Mouse (Mus musculus): Measurements from ENCODE around the gene Pnmal2. TPM values are rescaled to one million over a fixed set of nuclear protein-coding genes. Genes with fewer than 3 reads are reported as not detected.

Pnmal2 gene
- polyA plus RNA-seq, 1 experiment: 2.3 TPM

GRCm38 (mm10) chr7:16916342-16917265, 27.9 kb upstream of the Pnmal2 start:
- WGBS: 80% methylated on average over 30 of the region's 30 CpGs
- no peak for DNase-seq (ENCODE audit: low read depth, low spot score)

DNA sequence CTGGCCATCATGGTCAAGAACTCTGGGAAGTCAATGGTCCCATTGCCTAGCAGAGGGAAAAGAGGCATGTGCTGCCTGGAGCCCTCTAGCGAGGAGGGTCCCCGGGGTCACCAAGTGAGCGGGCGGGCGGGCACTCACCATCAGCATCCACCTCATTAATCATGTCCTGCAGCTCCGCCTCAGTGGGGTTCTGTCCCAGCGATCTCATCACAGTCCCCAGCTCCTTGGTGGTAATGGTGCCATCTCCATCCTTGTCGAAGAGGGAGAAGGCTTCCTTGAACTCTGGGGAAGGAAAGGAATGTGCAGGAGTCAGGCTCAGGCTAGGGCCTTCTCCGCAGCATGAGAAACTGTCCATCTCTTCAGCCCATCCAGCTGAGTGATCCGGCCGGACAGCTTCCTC, 27.0 kb upstream of the Pnmal2 start:
- 86% methylated on average over 11 of the region's 11 CpGs for WGBS

GRCm38 (mm10) chr7:16918014-16918413, 26.5 kb upstream of the Pnmal2 start:
- DNase-seq (ENCODE audit: low read depth, low spot score): no peak
- WGBS: 84% methylated on average over 9 of the region's 9 CpGs

More for the DNA sequence above, 27.0 kb upstream of the Pnmal2 start:
- no peak for DNase-seq (ENCODE audit: low read depth, low spot score)

DNA sequence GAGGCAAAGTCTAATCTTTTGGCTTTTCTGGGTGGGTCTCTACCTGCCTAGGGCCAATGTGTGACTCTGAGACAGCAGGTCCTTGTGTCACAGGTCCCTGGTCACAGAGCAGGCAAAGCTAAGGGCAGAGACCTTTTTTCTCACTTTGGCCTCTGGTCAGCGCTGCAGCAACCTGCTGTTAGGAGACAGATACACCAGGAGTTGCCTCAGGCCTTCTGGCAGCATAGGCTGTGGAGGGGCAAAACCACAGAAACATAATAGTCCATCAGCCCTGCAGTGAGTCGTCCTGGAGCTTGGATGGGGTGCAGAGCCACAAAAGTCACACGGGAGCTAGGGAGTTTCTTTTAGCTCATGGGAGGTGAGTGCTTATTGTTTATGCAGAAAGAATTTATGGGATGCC, 25.8 kb upstream of the Pnmal2 start:
- no peak for DNase-seq (ENCODE audit: low read depth, low spot score)
- WGBS: 86% methylated on average over 3 of the region's 3 CpGs

DNA sequence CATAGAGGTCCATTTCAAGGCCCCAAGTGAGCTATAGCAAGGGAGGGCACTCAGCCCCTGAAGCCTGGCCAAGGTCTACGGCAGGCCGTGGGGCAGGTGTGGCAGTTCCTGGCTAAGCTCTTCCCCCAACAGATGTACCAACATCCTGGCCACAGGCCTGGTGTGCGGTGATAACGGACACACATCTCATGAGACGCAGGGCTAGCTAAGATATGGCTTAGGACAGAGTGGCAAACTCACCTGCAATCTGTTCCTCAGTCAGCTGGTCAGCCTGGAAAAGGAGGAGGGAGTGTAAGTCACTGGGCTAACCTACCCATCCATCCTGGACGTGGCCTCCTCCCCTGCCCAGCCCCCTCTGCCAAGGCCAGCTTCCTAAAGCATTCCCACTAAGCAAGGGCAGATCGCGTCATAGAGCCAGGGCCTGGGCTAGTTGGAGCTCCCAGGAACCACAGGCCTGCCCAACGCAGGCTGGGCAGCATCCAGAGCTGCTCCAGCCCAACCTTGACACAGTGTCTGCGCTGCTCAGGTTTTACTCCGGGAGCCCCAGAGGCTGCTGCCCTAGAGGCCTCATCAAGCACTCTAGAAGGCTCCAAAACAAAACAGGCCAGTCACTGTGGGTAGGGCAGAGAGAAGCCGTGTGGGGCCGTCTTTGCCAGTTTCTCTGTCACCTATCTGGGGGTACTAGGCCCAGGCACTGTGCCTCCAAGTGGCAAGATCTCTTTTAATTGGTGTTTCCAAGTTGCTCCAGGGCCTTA, 24.9 kb upstream of the Pnmal2 start:
- 54% methylated on average over 13 of the region's 13 CpGs for WGBS
- no peak for DNase-seq (ENCODE audit: low read depth, low spot score)

GRCm38 (mm10) chr7:16920150-16920579, 24.3 kb upstream of the Pnmal2 start:
- DNase-seq (ENCODE audit: low read depth, low spot score): no peak
- WGBS: 50% methylated on average over 7 of the region's 7 CpGs

DNA sequence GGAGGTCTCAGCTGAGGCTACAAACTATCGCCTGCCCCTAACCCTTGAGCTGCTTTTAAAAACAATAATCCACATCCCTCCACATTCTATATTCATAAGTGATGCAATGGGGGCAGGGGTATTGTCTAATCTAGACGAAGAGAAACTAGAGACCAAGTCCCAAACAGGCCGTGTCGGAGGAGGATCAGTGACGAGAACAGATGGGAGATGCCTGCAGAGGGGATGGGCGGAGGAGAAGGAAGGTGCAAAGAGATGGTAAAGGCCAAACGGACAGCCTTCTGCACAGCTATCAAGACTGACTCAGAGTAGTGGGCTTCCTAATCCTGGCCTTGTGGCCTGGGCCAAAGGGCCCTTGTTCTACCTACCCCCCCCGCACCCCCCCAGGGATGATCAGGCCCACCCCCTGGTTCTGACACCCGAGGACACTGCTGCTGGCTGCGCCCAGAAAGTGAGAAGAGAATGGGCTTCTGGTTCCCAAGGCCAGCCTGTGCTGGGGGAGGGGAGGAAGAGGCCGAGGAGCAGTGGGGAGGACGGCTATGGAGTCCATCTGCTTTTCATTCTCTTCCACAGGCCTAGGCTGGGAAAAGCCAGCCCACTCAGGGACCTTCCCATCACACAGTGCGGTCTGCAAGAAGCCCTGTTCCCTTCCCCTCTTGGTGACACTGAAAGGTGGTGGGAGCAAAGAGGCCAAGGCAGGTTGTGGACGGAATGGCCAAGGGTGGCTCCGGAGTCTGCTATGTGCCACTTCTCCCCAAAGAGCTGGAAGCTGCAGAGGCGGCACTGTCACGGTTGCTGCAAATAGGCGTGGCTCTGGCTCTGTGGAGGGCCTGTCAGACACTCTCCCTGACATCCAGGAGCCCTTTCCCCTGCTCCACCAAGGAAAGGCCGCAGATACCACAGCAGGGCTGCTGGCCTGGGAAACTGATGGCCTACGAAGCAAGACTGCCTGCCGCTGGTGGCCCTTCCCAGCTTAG, 23.4 kb upstream of the Pnmal2 start:
- DNase-seq (ENCODE audit: low read depth, low spot score): no peak
- WGBS: 30% methylated on average over 21 of the region's 21 CpGs

DNA sequence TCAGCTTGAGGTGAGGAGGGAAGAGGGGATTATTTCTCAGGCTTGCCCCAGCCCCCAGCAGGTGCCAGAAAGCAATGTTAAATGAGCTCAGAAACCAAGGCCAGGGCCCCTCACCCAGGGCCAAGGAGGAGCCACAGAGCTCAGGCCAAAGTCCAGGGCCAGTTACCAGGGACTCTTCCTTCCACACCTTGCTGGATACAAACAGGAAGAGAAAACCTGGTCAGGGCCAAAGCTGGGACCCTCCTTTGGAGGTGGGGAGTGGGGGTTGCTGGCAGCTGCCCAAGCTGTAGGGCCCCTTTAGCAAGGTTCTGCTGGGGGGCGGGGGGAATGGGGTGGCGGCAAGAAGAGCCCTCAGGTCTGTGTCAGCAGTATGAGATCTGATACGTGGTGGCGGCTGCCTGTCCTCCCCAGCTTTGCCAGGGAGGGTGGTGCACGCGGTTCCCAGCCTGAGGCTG, 22.6 kb upstream of the Pnmal2 start:
- 12% methylated on average over 6 of the region's 6 CpGs for WGBS
- no peak for DNase-seq (ENCODE audit: low read depth, low spot score)

DNA sequence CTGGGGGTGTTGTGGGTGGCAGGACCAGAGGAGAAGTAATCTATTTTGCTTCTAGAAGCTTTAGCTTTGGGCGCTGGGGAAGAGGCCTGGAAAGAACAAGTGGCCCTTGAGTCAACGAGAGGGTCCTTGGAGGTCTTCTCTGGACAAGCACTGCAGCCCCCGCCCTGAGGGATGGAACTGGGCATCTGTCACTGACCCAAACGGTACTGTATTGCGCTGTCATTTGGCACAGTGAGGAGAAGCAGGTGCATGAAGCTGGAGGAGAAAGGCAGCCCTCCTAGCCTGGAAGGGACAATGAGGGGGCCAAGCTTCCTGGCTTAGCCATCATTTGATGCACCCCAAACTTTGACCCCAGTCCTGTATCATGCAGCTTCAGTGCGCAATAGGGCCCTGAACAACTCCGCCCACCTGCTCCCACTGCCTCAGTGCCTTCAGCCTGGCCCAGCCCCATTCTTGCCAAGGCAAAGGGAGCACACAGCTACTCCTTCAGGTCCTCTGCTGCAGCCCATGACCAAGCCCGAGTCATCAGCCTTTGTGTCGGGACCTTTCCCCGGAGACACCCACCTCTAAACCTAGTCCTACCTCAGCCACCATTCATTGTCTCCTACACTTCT, 22.0 kb upstream of the Pnmal2 start:
- WGBS: 13% methylated on average over 10 of the region's 10 CpGs
- DNase-seq (ENCODE audit: low read depth, low spot score): no peak

- no peak for DNase-seq (ENCODE audit: low read depth, low spot score)
- WGBS: under 1% methylated on average over 57 of the region's 57 CpGs
Observed at GRCm38 (mm10) chr7:16923283-16924036, 21.0 kb upstream of the Pnmal2 start.

DNA sequence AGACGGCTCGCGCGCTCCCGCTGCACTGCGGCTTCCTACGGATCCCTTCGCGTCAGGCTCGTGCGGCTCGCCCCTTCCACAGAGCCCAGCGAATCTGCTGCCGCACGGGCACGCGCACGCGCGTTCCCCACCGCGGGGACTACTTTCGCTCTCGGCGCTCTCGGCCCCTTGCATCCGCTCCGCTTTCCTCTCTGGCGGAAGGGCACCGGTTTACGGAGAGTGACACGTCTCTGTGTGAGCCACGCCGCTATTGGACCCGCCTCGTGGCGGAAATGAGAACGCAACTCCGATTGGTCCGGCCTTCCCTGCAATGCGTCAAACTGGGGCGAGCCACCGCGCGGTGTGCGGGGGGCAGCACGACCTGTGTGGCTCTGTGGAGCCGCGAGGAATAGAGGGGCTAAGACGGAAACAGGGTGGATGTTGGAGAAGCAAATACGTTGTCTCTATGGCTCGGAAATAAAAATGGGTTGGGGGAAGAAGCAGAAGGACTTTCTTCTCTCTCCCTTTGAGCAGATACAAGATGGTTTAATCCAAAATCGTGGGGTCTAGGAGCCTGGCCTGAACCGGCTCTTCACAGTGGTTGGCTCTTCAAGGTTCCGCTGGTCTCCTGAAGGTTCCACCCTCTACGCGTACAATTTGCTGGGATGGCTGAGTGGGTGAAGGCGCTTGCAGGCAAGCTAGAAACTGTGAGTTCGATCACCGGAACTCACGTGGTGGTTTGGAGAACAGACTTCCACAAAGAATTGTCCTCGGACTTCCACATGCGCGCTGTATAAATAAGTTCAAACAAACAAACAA, 20.2 kb upstream of the Pnmal2 start, which contains the start of gene Calm3:
Calm3 (minus strand) TSS at position 78 of the 798 bp plus-strand sequence.
- DNase-seq (ENCODE audit: low read depth, low spot score): peak; percentile 92
- WGBS: 1% methylated on average over 64 of the region's 64 CpGs

DNA sequence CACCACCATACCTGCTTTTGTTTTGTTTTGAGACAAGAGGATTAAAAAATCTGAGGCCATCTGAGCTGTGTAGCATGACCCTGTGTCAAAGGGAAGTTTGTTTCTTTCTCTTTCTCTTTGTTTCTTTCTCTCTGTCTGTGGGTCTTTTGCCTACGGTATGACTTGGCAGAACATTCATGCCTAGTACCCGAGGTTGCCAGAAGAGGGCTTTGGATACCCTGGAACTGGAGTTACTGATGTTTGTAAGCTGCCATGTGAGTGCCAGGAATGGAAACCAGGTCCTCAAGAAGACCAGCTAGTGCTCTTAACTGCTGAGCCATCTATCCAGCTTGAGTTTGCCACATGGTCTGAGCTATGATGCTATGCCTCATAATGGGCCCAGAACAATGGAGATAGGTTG, 16.1 kb upstream of the Pnmal2 start:
- DNase-seq (ENCODE audit: low read depth, low spot score): no peak
- WGBS: 30% methylated on average over 2 of the region's 2 CpGs

GRCm38 (mm10) chr7:16930850-16931249, 13.6 kb upstream of the Pnmal2 start:
- DNase-seq (ENCODE audit: low read depth, low spot score): no peak

DNA sequence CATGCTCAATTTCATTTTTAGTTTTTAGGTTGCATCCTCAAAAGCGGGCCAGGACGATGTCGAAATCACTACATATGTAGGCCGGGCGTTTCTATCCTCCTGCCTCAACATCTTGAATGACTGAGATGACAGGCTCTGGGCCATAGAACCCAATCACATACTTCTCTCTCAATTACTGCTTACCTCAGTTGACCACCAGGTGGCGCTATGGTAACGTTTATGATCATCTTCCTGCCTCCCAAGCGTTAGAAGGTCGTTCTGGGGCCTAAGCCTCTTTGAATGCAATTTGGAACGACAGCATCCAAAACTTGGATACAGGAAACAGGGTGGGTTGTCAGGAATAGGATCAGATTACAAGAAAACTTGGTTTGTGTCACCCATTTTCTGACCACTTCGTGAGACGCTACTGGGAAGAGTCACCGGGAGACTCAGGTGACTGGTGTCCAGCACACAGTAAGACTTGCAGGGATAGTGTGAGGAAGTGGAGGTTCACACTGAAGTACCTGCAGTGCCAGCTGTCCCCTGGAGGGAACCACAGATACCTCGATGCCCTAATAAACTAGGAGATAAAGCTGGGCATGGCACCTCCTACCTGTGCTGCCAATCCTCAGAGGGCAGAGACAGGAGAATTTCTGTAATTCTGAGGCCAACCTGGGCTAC, 12.4 kb upstream of the Pnmal2 start:
- DNase-seq (ENCODE audit: low read depth, low spot score): peak; percentile 87
- WGBS: 18% methylated on average over 14 of the region's 14 CpGs

More at GRCm38 (mm10) chr7:16930850-16931249, 13.6 kb upstream of the Pnmal2 start:
- 9% methylated on average over 1 of the region's 1 CpGs for WGBS

DNA sequence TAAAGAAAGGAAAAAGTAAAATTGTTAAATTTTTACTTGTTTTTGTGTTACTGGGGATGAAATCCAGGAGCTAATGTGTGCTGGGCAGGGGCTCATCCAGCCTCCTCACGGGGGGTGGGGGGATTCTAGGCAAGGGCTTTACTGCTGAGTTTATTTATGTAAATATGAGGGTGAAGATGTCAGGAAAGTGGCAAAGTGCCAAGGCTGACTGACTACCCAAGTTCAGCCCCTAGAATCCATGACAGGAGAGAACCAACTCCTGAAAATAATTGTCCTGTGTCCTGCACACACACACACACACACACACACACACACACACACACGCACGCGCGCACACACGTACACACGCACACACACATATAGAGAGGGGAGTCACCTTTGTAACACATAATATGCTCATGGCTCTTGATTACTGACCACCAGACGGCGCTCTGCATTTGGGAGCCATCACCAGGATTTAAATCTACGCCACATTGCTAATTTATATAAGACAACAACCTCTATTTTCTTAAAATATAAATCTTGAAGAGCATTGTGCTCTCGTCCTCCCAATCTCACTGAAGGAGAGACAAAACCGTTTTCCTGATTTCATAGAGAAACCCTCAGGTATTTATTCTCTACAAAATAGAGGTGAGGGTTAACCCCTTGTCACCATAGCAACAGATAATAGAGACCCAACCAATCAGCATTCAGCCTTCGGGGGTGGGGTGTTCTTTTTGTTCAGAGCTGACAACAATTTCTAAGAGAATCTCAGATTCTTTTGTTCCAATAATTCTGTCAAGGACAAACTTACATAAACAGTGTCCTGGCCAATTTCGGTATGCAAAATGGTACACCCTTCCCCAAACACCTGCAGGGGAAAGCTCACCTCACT, 11.5 kb upstream of the Pnmal2 start:
- 34% methylated on average over 14 of the region's 14 CpGs for WGBS
- no peak for DNase-seq (ENCODE audit: low read depth, low spot score)

DNA sequence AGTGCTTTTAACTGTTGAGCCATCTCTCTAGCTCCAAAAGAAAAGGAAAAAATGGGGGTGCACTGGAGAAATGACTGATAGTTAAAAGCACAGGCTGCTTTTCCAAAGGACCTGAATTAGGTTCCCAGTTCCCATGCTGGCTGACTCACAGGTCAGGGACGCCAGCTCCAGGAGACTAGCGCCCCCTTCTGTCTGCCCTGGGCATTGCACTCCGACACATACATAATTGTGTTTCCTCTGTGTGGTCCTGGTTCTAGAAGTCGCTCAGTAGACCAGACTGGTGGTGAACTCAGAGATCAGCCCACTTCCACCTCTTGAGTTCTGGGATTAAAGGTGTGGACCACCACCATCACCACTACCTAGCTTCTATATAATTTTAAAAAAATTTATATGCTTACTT, 7.2 kb upstream of the Pnmal2 start:
- no peak for DNase-seq (ENCODE audit: low read depth, low spot score)
- WGBS: 47% methylated on average over 4 of the region's 4 CpGs
